Mouse (Mus musculus) lung, embryonic 14.5 days (tissue): Measurements from ENCODE around the gene Bnip3. TPM values are rescaled to one million over a fixed set of nuclear protein-coding genes. Genes with fewer than 3 reads are reported as not detected.

Experiments used
- ATAC-seq: fragments of 200-750 bp; cut with Nextera tagmentation; 2 replicates; pipeline ENCODE4 v1.8.0; 2017; ENCODE audit warnings: mild to moderate bottlenecking, moderate TSS enrichment, moderate library complexity; ENCODE audit not compliant: insufficient read depth
- DNase-seq: peaks from one replicate; pipeline ENCODE4 v3.0.0-alpha.2; 2015
- H3K27ac ChIP-seq: fragments of 300-500 bp; sonication (generic); 2 replicates; pipeline ENCODE4 v1.5.1; 2014; ENCODE audit warnings: low read depth, mild to moderate bottlenecking, moderate library complexity
- H3K27me3 ChIP-seq: fragments of 300-500 bp; sonication (generic); 2 replicates; pipeline ENCODE4 v1.6.1; 2014; ENCODE audit warnings: low read length, control low read depth; ENCODE audit not compliant: insufficient read depth
- H3K36me3 ChIP-seq: fragments of 300-500 bp; sonication (generic); 2 replicates; pipeline ENCODE4 v1.6.1; 2014; ENCODE audit warnings: control low read depth; ENCODE audit not compliant: insufficient read depth
- H3K4me1 ChIP-seq: fragments of 300-500 bp; sonication (generic); 2 replicates; pipeline ENCODE4 v1.6.1; 2014; ENCODE audit warnings: antibody characterized with exemption, control low read depth; ENCODE audit not compliant: insufficient read depth
- H3K4me2 ChIP-seq: fragments of 300-500 bp; sonication (generic); 2 replicates; pipeline ENCODE4 v1.6.1; 2014; ENCODE audit warnings: mild to moderate bottlenecking
- H3K4me3 ChIP-seq: fragments of 300-500 bp; sonication (generic); 2 replicates; pipeline ENCODE4 v1.5.1; 2014; ENCODE audit warnings: low read depth, low read length
- H3K9ac ChIP-seq: fragments of 300-500 bp; sonication (generic); 2 replicates; pipeline ENCODE4 v1.6.1; 2014
- H3K9me3 ChIP-seq: fragments of 300-500 bp; sonication (generic); 2 replicates; pipeline ENCODE4 v1.6.1; 2016; ENCODE audit warnings: low read depth, low read length, control low read depth
- CTCF ChIP-seq: IDR thresholded peaks from 2 replicates; pipeline ENCODE4 v1.5.1; 2016; ENCODE audit warnings: antibody characterized with exemption, low read depth
- WGBS: fragments of 180-500 bp; shearing (Covaris S2); extraction: QIAGEN DNeasy Blood & Tissue Kit; methylation state at CpG from one replicate; pipeline ENCODE4 v1.1.7; 2014; 5-methylcytosine and 5-hydroxymethylcytosine counted together
- polyA plus RNA-seq: library from polyadenylated mRNA; unstranded; fragments of >200 nt; fragmentation: Nextera tagmentation; extraction: Ambion mirVana; gene quantifications from 2 replicates; pipeline ENCODE4 v1.2.1, GENCODE M21; 2014

Gene Bnip3
- polyA plus RNA-seq, result 76.5 and 94.8 TPM in 2 replicates

- Histone ChIP-seq H3K4me1 (peaks cover 7% of the 10 kb centered on the region; the same call in 1 of the 2 replicates), H3K9ac (peak within 1 kb of the TSS; percentile 84), H3K27me3 (no peaks in the 10 kb centered on the region), H3K9me3 (no peaks in the 10 kb centered on the region), H3K36me3 (no peaks in the 10 kb centered on the region), H3K4me2 (peak within 1 kb of the TSS; percentile 76), H3K27ac (peak within 1 kb of the TSS; percentile 82), H3K4me3 (peak within 1 kb of the TSS; percentile 69)
- ATAC-seq, result peak; percentile 97
- under 1% methylated on average over 65 of the region's 66 CpGs for WGBS
- DNase-seq, result peak; percentile 94
- no peak for TF ChIP-seq CTCF
Observed at GRCm38 (mm10) chr7:138909277-138910192, at the start of gene Bnip3. TSS of gene Bnip3 (minus strand) at chr7:138909519.

GRCm38 (mm10) chr7:138957106-138957505 is 47.8 kb upstream of the Bnip3 start:
- WGBS, result 58% methylated on average over 6 of the region's 6 CpGs
- no peak for DNase-seq
- ATAC-seq, result no peak
- Histone ChIP-seq H3K4me3 (no peak overlapping the region), H3K9ac (no peak overlapping the region), H3K36me3 (no peaks in the 10 kb centered on the region), H3K27ac (no peak overlapping the region), H3K27me3 (no peaks in the 10 kb centered on the region), H3K4me2 (no peak overlapping the region), H3K9me3 (no peaks in the 10 kb centered on the region), H3K4me1 (no peaks in the 10 kb centered on the region)
- TF ChIP-seq CTCF, result no peak

- ATAC-seq, result no peak
- no peak overlapping the region for H3K9ac ChIP-seq
- H3K9me3 ChIP-seq, result no peaks in the 10 kb centered on the region
- H3K4me3 ChIP-seq, result no peak overlapping the region
- no peak for TF ChIP-seq CTCF
- H3K4me2 ChIP-seq, result no peak overlapping the region
- no peaks in the 10 kb centered on the region for H3K4me1 ChIP-seq
- DNase-seq, result no peak
- H3K27ac ChIP-seq, result no peak overlapping the region
- no peaks in the 10 kb centered on the region for H3K36me3 ChIP-seq
- 83% methylated on average over 7 of the region's 7 CpGs for WGBS
- H3K27me3 ChIP-seq, result no peaks in the 10 kb centered on the region
Observed at GRCm38 (mm10) chr7:138955787-138956186, 46.5 kb upstream of the Bnip3 start.

GRCm38 (mm10) chr7:138948309-138948708 is 39.0 kb upstream of the Bnip3 start:
- H3K9ac ChIP-seq, result no peak overlapping the region
- peaks cover 13% of the 10 kb centered on the region; the same call in 1 of the 2 replicates for H3K27me3 ChIP-seq
- no peak overlapping the region for H3K4me2 ChIP-seq
- DNase-seq (no peak), ATAC-seq (no peak)
- 54% methylated on average over 8 of the region's 8 CpGs for WGBS
- no peak overlapping the region for H3K27ac ChIP-seq
- H3K36me3 ChIP-seq, result no peaks in the 10 kb centered on the region
- no peak overlapping the region for H3K4me3 ChIP-seq
- H3K9me3 ChIP-seq, result no peaks in the 10 kb centered on the region
- no peaks in the 10 kb centered on the region for H3K4me1 ChIP-seq
- no peak for TF ChIP-seq CTCF

GRCm38 (mm10) chr7:138947741-138948140 is 38.4 kb upstream of the Bnip3 start:
- ATAC-seq, result no peak
- no peak overlapping the region for H3K4me3 ChIP-seq
- H3K36me3 ChIP-seq, result no peaks in the 10 kb centered on the region
- no peak for DNase-seq
- no peak overlapping the region for H3K27ac ChIP-seq
- 80% methylated on average over 8 of the region's 8 CpGs for WGBS
- H3K9me3 ChIP-seq, result no peaks in the 10 kb centered on the region
- H3K4me2 ChIP-seq, result no peak overlapping the region
- no peaks in the 10 kb centered on the region for H3K4me1 ChIP-seq
- peaks cover 18% of the 10 kb centered on the region for H3K27me3 ChIP-seq
- no peak overlapping the region for H3K9ac ChIP-seq
- TF ChIP-seq CTCF, result peak; percentile 21; the same call in 1 of the 2 replicates

GRCm38 (mm10) chr7:138945668-138946067 is 36.3 kb upstream of the Bnip3 start:
- TF ChIP-seq CTCF, result no peak
- no peak overlapping the region for H3K9ac ChIP-seq
- no peaks in the 10 kb centered on the region for H3K36me3 ChIP-seq
- H3K4me2 ChIP-seq, result no peak overlapping the region
- no peak for ATAC-seq
- 49% methylated on average over 3 of the region's 3 CpGs for WGBS
- H3K9me3 ChIP-seq, result no peaks in the 10 kb centered on the region
- peaks cover 39% of the 10 kb centered on the region for H3K27me3 ChIP-seq
- no peak overlapping the region for H3K27ac ChIP-seq
- H3K4me3 ChIP-seq, result no peak overlapping the region
- 0 out of 2 replicates have a peak, but pooled peaks cover 2% of the 10 kb centered on the region for H3K4me1 ChIP-seq
- no peak for DNase-seq

- Histone ChIP-seq H3K4me3 (no peak overlapping the region), H3K4me1 (0 out of 2 replicates have a peak, but pooled peaks cover 3% of the 10 kb centered on the region), H3K27ac (no peak overlapping the region), H3K36me3 (no peaks in the 10 kb centered on the region), H3K4me2 (no peak overlapping the region), H3K9me3 (no peaks in the 10 kb centered on the region), H3K9ac (no peak overlapping the region), H3K27me3 (peaks cover 58% of the 10 kb centered on the region)
- DNase-seq, result no peak
- WGBS, result 84% methylated on average over 1 of the region's 1 CpGs
- TF ChIP-seq CTCF, result no peak
- ATAC-seq, result no peak
Observed at GRCm38 (mm10) chr7:138942301-138942700, 33.0 kb upstream of the Bnip3 start.
